8 mouse cellular contexts compared by ENCODE assay signal in genomic region chr6:51585980-51586379, GRCm38 (mm10).
DNase-seq lines count a peak whose midpoint lies in the region; ATAC-seq and TF ChIP-seq lines count a peak whose summit lies in the region.

No protein-coding gene starts in this region.

- H3K4me3 ChIP-seq in ES-Bruce4 (ENCODE audit: low read depth, low read length) = no peak overlapping the region
- no peak overlapping the region for H3K4me3 ChIP-seq in heart, embryonic 10.5 days

- DNase-seq in cerebellum, postnatal 4 days (ENCODE audit: low spot score in 2 of 2) = peak; percentile 56 to 74
- DNase-seq in heart, embryonic 10.5 days (ENCODE audit: low spot score) = peak; percentile 80
- DNase-seq in kidney, postnatal 4 days = peak; percentile 76 to 82
- DNase-seq in lung, postnatal 25 days (ENCODE audit: low spot score) = peak; percentile 66
- DNase-seq in retina, postnatal 1 day = peak; percentile 84

- no peak overlapping the region for H3K9ac ChIP-seq in ES-Bruce4 (ENCODE audit: low read depth, poor library complexity, severe bottlenecking)

- H3K36me3 ChIP-seq in ES-Bruce4 (ENCODE audit: control insufficient read depth, insufficient read depth, low read length, poor library complexity, severe bottlenecking) = peaks cover 7% of the 10 kb centered on the region
- peaks cover 16% of the 10 kb centered on the region; the same call in 1 of the 2 replicates for H3K36me3 ChIP-seq in heart, embryonic 10.5 days

- 37% methylated on average over 8 of the region's 8 CpGs for WGBS in heart, embryonic 10.5 days

- no peak for TF ChIP-seq EP300 in ES-Bruce4 (IDR thresholded peaks at IDR 0.05; ENCODE audit: insufficient read depth, low read depth, low read length)

- TF ChIP-seq POLR2A in ES-Bruce4 (IDR thresholded peaks at IDR 0.05; ENCODE audit: insufficient read depth, low read length) = no peak

- H3K27me3 ChIP-seq in ES-Bruce4 (ENCODE audit: control insufficient read depth, insufficient read depth, low read length, poor library complexity, severe bottlenecking) = no peaks in the 10 kb centered on the region
- no peaks in the 10 kb centered on the region for H3K27me3 ChIP-seq in heart, embryonic 10.5 days (ENCODE audit: insufficient read depth, poor library complexity, severe bottlenecking)

- H3K27ac ChIP-seq in ES-Bruce4 (ENCODE audit: insufficient read depth, low read length) = no peak overlapping the region
- no peak overlapping the region for H3K27ac ChIP-seq in heart, embryonic 10.5 days

- TF ChIP-seq CTCF in ES-Bruce4 (IDR thresholded peaks at IDR 0.05; ENCODE audit: low read depth, low read length) = peak; percentile 55

- H3K9me3 ChIP-seq in ES-Bruce4 (replicated peaks; ENCODE audit: control insufficient read depth, insufficient read depth, low read length, poor library complexity, severe bottlenecking) = no peaks in the 10 kb centered on the region
- no peaks in the 10 kb centered on the region for H3K9me3 ChIP-seq in heart, embryonic 10.5 days

- ATAC-seq in activated CD4-positive, CD25-positive, alpha-beta regulatory T cell, adult 4 months = peak; percentile 66
- ATAC-seq in erythroid progenitor cell, adult 5-6 weeks (replicated peaks; ENCODE audit: low FRiP score, poor library complexity, severe bottlenecking) = no peak

- H3K4me1 ChIP-seq in ES-Bruce4 (ENCODE audit: control insufficient read depth, insufficient read depth, low read length) = no peaks in the 10 kb centered on the region
- no peaks in the 10 kb centered on the region for H3K4me1 ChIP-seq in heart, embryonic 10.5 days
